Mouse (Mus musculus) limb, embryonic 15.5 days (tissue): ENCODE data around the gene Negr1. TPM values are rescaled to one million over a fixed set of nuclear protein-coding genes. Genes with fewer than 3 reads are reported as not detected.

Source experiments
- ATAC-seq: fragments of 200-750 bp; cut with Nextera tagmentation; 2 replicates; pipeline ENCODE4 v1.8.0; 2017; ENCODE audit warnings: low read depth, moderate TSS enrichment; ENCODE audit not compliant: insufficient number of reproducible peaks, low FRiP score, low TSS enrichment
- H3K27ac ChIP-seq: fragments of 300-500 bp; sonication (generic); 2 replicates; pipeline ENCODE4 v1.5.1; 2015; ENCODE audit warnings: moderate library complexity, mild to moderate bottlenecking, inconsistent platforms
- H3K27me3 ChIP-seq: fragments of 300-500 bp; sonication (generic); 2 replicates; pipeline ENCODE4 v1.6.1; 2015; ENCODE audit warnings: inconsistent platforms
- H3K36me3 ChIP-seq: fragments of 300-500 bp; sonication (generic); 2 replicates; pipeline ENCODE4 v1.6.1; 2015; ENCODE audit warnings: inconsistent platforms
- H3K4me1 ChIP-seq: fragments of 300-500 bp; sonication (generic); 2 replicates; pipeline ENCODE4 v1.6.1; 2015; ENCODE audit warnings: inconsistent platforms
- H3K4me2 ChIP-seq: fragments of 300-500 bp; sonication (generic); 2 replicates; pipeline ENCODE4 v1.6.1; 2015; ENCODE audit warnings: mild to moderate bottlenecking, inconsistent platforms
- H3K4me3 ChIP-seq: fragments of 300-500 bp; sonication (generic); 2 replicates; pipeline ENCODE4 v1.5.1; 2015; ENCODE audit warnings: mild to moderate bottlenecking, inconsistent platforms
- H3K9ac ChIP-seq: fragments of 300-500 bp; sonication (generic); 2 replicates; pipeline ENCODE4 v1.6.1; 2015; ENCODE audit warnings: inconsistent platforms
- H3K9me3 ChIP-seq: fragments of 300-500 bp; sonication (generic); 2 replicates; pipeline ENCODE4 v1.6.1; 2016; ENCODE audit warnings: inconsistent platforms
- WGBS: fragments of 180-500 bp; shearing (Covaris S2); methylation state at CpG from one replicate; pipeline ENCODE4 v1.1.7; 2015; 5-methylcytosine and 5-hydroxymethylcytosine counted together
- polyA plus RNA-seq: library from polyadenylated mRNA; unstranded; fragments of >200 nt; fragmentation: Nextera tagmentation; extraction: Ambion mirVana; gene quantifications from 2 replicates; pipeline ENCODE4 v1.2.1, GENCODE M21; 2015

Negr1 gene
- polyA plus RNA-seq, 1 experiment from 2014 or later, result 6.8 TPM

DNA sequence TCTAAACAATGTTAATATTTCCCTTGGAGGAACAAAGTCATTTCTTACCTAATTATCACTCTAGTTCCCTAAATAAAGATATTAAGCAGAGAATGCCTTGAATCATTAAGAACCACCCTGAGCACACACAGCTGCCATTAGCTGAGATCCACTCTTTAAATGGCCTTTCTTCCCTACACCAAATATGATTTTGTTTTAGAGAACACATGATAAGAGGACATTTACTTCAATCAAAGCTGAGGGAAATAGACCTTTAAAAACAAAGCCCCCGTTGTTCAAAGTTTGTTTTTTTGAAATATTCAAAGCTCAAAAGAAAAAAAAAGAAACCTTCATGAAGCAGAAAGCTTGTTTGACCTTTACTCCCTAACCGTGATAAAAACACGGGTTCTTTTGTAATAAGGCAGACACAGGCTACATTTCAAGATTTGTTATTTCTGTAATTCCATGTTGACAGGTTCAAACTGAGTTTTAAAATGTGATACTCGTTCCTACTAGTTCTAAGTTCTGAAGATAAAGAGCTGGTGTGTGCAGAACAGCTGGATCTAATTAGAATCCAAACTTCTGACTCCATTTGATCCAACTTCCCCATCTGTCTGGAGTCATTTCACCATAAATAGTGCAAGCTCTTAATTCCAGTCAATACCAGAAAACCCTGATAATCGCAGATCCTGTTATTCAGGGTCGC is 544.1 kb downstream of the Negr1 start:
- H3K4me3 ChIP-seq, result no peak overlapping the region
- no peak overlapping the region for H3K4me2 ChIP-seq
- H3K36me3 ChIP-seq, result no peaks in the 10 kb centered on the region
- 17% methylated on average over 6 of the region's 6 CpGs for WGBS
- no peak overlapping the region for H3K27ac ChIP-seq
- no peak for ATAC-seq
- H3K9ac ChIP-seq, result no peak overlapping the region
- no peaks in the 10 kb centered on the region for H3K9me3 ChIP-seq
- no peaks in the 10 kb centered on the region for H3K4me1 ChIP-seq
- no peaks in the 10 kb centered on the region for H3K27me3 ChIP-seq

DNA sequence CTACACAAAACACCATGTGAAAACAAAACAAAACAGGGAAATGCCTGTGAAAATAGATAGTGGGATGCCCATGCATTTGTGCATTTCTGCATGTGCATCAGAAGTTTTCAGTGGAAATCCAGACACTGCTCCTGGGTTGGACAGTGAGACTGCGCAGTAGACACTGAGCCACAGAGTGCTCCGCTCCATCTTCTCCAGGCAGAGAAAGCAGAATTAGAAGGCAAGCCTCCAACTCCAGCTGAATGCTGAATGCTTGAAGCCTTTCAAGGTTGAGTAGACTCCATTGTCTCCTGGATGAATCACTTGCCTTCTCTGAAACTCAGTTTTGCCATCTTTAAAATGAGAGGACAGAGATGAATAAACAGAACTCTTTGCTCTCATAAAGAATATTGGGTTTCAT is 546.6 kb downstream of the Negr1 start:
- H3K4me1 ChIP-seq, result no peaks in the 10 kb centered on the region
- no peak overlapping the region for H3K4me3 ChIP-seq
- H3K9ac ChIP-seq, result no peak overlapping the region
- H3K4me2 ChIP-seq, result no peak overlapping the region
- H3K27ac ChIP-seq, result no peak overlapping the region
- 93% methylated on average over 2 of the region's 2 CpGs for WGBS
- no peak for ATAC-seq
- no peaks in the 10 kb centered on the region for H3K27me3 ChIP-seq
- no peaks in the 10 kb centered on the region for H3K9me3 ChIP-seq
- H3K36me3 ChIP-seq, result no peaks in the 10 kb centered on the region

DNA sequence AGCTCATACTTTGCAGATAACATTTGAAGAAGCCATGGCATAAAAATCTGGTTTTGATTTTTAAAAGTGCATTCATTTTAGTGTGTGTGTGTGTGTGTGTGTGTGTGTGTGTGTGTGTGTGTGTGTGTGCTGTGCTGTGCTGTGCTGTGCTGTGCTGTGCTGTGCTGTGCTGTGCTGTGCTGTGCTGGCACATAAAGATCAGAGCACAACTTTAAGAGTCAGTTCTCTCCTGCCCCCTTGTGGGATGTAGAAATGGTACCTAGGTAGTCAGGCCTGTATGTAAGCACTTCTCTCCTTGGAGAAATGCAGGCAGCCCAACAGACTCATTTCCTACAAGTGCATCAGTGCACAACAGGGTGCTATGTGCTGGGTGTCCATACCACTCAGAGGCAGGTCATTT is 547.7 kb downstream of the Negr1 start:
- Histone ChIP-seq H3K36me3 (no peaks in the 10 kb centered on the region), H3K9me3 (no peaks in the 10 kb centered on the region), H3K4me3 (no peak overlapping the region), H3K27ac (no peak overlapping the region), H3K27me3 (no peaks in the 10 kb centered on the region), H3K9ac (no peak overlapping the region), H3K4me2 (no peak overlapping the region), H3K4me1 (no peaks in the 10 kb centered on the region)
- ATAC-seq, result no peak

DNA sequence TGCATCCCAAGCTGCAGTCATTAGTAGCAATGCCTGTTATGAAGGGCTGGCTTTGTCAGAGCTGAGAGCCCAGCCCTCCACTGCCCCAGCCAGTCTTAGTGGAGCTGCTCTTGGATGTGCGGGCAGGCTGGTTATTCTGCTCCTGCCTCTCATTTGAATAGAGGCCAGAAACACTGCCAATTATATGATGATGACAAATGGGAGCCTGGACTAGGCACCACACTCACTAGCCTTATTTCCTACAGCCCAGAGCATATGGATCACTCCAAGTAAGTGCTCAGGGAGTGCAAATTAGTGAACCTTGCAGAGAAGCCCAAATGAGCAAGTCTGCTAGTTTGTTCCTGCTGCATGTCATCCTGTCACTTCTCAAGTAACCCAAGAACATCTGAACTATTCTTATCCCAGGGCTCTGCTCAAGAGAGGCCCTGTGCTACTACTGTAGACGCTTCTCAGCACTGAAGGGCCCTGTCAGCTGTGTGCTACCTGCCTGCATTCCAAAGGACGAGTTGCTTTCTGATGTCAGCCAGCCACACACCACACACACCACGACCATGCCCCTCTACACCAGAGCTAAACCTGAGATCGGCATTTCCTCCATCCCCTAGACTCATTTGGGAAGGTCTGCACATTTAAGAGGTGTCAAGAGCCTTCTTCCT is 553.6 kb downstream of the Negr1 start:
- no peak for ATAC-seq
- whole genome bisulfite sequencing, result 33% methylated on average over 5 of the region's 5 CpGs
- no peaks in the 10 kb centered on the region for H3K9me3 ChIP-seq
- H3K27ac ChIP-seq, result no peak overlapping the region
- no peak overlapping the region for H3K4me2 ChIP-seq
- H3K9ac ChIP-seq, result no peak overlapping the region
- H3K27me3 ChIP-seq, result no peaks in the 10 kb centered on the region
- H3K36me3 ChIP-seq, result no peaks in the 10 kb centered on the region
- no peaks in the 10 kb centered on the region for H3K4me1 ChIP-seq
- no peak overlapping the region for H3K4me3 ChIP-seq

DNA sequence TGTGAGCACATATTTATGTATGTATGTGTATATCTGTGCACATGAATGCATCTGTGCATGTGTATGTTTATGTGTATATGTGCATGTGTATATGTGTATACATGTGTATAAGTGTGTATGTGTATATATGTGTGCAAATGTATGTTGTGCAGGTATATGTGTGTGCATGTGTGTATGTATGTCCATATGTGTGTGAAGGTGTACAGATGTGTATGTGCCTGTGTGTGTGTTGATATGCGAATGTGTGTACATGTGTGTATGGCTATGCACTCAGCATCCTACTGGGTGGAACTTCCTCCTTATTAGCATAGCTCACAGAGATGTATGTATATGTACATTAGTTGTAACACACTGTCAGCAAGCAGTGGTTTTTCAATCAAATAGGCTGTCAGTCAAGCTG is 554.4 kb downstream of the Negr1 start:
- H3K27me3 ChIP-seq, result no peaks in the 10 kb centered on the region
- no peaks in the 10 kb centered on the region for H3K9me3 ChIP-seq
- no peaks in the 10 kb centered on the region for H3K36me3 ChIP-seq
- no peak overlapping the region for H3K4me2 ChIP-seq
- no peak overlapping the region for H3K9ac ChIP-seq
- H3K4me1 ChIP-seq, result no peaks in the 10 kb centered on the region
- 96% methylated on average over 1 of the region's 1 CpGs for WGBS
- no peak overlapping the region for H3K4me3 ChIP-seq
- no peak overlapping the region for H3K27ac ChIP-seq
- no peak for ATAC-seq

DNA sequence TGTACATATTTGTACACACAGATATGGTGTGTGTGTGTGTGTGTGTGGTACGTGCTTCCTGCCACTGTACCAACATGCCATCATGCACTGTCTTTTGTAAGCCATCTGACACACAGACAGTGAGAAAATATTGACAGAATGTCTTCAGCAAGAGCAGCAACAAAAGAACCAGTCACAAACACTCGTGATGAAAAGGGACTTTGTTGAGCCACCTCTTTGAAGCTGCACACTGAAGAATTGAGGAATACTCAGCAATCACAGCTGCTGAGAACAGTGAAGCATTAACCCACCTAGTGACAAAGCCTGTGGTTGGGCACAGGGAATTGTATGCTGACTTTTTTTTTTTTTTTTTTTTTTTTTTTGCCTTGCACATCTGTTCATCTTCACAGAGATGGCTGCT is 558.3 kb downstream of the Negr1 start:
- 66% methylated on average over 2 of the region's 2 CpGs for WGBS
- Histone ChIP-seq H3K27me3 (no peaks in the 10 kb centered on the region), H3K4me1 (no peaks in the 10 kb centered on the region), H3K4me2 (no peak overlapping the region), H3K36me3 (no peaks in the 10 kb centered on the region), H3K9me3 (no peaks in the 10 kb centered on the region), H3K27ac (no peak overlapping the region), H3K4me3 (no peak overlapping the region), H3K9ac (no peak overlapping the region)
- no peak for ATAC-seq

DNA sequence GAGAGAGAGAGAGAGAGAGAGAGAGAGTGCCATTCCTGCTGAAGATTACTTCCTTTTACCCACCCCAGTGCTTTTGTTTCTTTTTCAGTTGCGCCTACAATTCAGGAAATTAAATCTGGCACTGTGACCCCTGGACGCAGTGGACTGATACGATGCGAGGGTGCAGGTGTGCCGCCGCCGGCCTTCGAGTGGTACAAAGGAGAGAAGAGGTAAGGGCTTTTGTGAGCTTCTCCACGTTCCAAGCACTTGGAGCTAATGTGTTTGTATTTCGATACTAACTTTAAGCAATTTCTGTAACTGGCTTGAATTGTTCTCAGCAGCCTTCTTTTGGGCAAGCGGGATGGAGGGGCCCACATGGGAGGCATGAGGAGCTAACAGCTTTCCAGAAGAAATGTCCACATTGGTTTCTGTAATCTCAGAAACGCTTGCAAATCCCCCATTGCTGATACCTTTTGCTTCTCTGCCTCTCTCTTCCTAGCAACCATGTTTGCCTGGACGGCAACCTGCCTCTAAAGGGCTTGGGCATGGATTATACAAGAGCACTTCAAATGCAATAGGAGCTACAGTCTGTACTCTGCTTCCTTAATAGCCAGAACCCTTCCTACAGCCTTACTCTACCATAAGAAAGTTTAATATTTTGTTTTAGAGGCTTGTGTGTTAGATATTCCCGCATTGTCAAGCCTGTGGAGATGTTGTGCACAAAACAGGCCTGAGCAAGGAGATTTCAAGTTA is 584.7 kb downstream of the Negr1 start:
- H3K27me3 ChIP-seq, result no peaks in the 10 kb centered on the region
- no peak overlapping the region for H3K9ac ChIP-seq
- no peak for ATAC-seq
- no peaks in the 10 kb centered on the region for H3K9me3 ChIP-seq
- H3K27ac ChIP-seq, result no peak overlapping the region
- no peaks in the 10 kb centered on the region for H3K36me3 ChIP-seq
- H3K4me1 ChIP-seq, result no peaks in the 10 kb centered on the region
- H3K4me2 ChIP-seq, result no peak overlapping the region
- 79% methylated on average over 14 of the region's 14 CpGs for WGBS
- H3K4me3 ChIP-seq, result no peak overlapping the region

DNA sequence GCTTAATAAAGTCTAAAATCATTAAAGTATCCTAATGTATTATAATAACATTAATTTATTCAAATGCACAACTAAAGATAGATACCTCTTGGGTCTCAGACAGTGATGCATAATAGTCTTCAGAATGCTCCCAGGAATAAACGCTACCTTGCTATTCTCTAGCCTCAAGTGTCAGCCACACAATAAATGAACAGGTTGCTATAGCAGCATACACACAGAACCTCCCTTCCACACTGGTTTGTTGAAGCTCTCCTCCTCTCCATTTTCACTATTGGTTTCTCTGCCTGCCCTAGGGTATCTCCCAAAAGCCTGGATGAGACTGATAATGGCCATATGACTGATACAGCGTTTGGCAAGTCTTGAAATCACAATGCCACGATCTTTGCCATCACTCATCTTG is 593.3 kb downstream of the Negr1 start:
- no peak for ATAC-seq
- 84% methylated on average over 3 of the region's 3 CpGs for WGBS
- Histone ChIP-seq H3K27me3 (no peaks in the 10 kb centered on the region), H3K27ac (no peak overlapping the region), H3K9ac (no peak overlapping the region), H3K4me2 (no peak overlapping the region), H3K9me3 (no peaks in the 10 kb centered on the region), H3K4me3 (no peak overlapping the region), H3K4me1 (no peaks in the 10 kb centered on the region), H3K36me3 (no peaks in the 10 kb centered on the region)

DNA sequence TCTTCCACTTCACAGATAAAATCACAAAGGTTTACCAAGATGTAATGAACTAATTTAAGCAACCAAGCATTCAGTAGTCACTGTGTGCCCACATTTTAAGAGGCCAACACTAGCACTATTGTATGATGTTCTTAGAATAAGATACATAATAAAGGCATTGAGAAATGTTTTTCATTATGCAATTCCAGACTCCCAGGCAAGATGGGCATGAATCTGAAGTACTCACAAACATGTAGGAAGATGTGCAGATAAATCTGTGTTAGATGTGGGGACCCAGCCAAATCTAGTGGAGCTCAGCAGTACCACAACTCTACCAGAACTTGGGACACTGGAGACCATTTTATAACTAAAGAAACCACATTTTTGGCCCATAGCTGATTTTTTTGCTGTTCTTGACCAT is 593.9 kb downstream of the Negr1 start:
- Histone ChIP-seq H3K27ac (no peak overlapping the region), H3K27me3 (no peaks in the 10 kb centered on the region), H3K9ac (no peak overlapping the region), H3K4me1 (no peaks in the 10 kb centered on the region), H3K4me2 (no peak overlapping the region), H3K4me3 (no peak overlapping the region), H3K9me3 (no peaks in the 10 kb centered on the region), H3K36me3 (no peaks in the 10 kb centered on the region)
- ATAC-seq, result no peak

DNA sequence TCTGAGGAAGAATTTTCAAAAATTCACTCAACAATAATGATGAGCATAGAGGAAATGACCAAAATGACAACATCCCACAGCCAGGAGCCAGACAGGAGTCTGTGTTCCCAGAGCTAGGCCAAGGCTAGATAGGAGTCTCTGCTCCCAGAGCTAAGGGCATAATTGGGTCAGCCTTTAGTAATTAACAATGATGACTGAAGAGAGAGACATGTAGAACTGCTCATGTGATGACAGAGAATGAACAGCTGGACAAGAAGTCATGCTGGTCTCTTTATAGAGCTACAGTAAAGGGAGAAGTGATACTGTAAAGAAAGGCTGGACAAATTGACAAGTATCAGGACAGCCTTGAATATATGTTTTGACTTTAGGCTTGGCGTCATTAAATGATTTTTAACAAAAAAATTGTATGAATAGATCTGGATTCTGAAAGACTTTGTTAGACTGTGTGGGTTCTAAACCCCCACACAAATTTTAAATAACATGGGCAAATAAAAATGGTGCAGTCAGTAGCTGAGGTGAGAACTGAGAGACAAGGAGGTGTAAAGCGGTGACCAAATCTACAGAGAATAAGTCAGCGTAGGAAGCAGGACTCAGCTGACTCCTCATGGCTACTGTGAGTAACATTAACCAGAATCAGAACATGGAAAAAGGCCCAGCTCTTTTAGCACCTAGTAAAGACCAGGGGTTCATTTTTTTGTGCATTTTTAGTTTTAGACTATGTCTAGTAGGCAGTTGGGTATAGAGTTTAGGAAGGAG is 603.4 kb downstream of the Negr1 start:
- Histone ChIP-seq H3K4me3 (no peak overlapping the region), H3K36me3 (no peaks in the 10 kb centered on the region), H3K9ac (no peak overlapping the region), H3K4me2 (no peak overlapping the region), H3K27ac (no peak overlapping the region), H3K27me3 (no peaks in the 10 kb centered on the region), H3K9me3 (no peaks in the 10 kb centered on the region), H3K4me1 (no peaks in the 10 kb centered on the region)
- no peak for ATAC-seq
- 87% methylated on average over 3 of the region's 3 CpGs for WGBS

DNA sequence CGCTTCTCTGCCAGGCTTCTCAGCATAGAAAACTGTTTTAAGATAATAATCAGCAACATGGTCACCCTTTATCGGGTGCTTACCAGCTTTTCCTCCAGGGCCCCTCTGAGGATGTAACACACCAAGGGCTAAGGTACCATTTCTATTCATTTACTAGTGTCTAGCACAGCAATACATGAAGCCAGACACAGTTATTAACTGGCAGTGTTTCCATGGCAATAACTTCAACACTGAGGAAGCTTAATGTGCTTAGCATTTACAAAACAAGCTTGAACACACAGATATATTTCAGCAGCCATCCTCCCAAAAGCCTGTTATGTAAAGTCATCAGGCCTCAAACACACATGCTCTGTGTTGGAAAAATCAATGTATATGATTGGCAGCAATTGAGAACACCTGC is 620.4 kb downstream of the Negr1 start:
- no peak for ATAC-seq
- no peaks in the 10 kb centered on the region for H3K9me3 ChIP-seq
- no peak overlapping the region for H3K9ac ChIP-seq
- H3K27me3 ChIP-seq, result no peaks in the 10 kb centered on the region
- no peak overlapping the region for H3K4me2 ChIP-seq
- H3K4me3 ChIP-seq, result no peak overlapping the region
- no peaks in the 10 kb centered on the region for H3K4me1 ChIP-seq
- no peak overlapping the region for H3K27ac ChIP-seq
- H3K36me3 ChIP-seq, result no peaks in the 10 kb centered on the region
- WGBS, result 75% methylated on average over 2 of the region's 2 CpGs
